28 mouse cellular contexts compared by ENCODE assay signal in genomic region chr2:126458661-126459060, GRCm38 (mm10). TPM values are rescaled to one million over a fixed set of nuclear protein-coding genes. Genes with fewer than 3 reads are reported as not detected.
"Had no signal": no experiment of that assay in that cellular context is flagged by ENCODE, and none has a peak within 500 bp of the region (broad histone marks: within the 10 kb centered on the region; RNA-seq: fewer than 3 reads in every experiment).

No protein-coding gene starts in this region.

- H3K36me3 ChIP-seq: embryonic facial prominence, embryonic 10.5 days; embryonic facial prominence, embryonic 12.5 days; embryonic facial prominence, embryonic 13.5 days; embryonic facial prominence, embryonic 15.5 days; forebrain, embryonic 10.5 days; forebrain, embryonic 12.5 days; forebrain, embryonic 15.5 days had no signal

- H3K4me2 ChIP-seq: embryonic facial prominence, embryonic 12.5 days; embryonic facial prominence, embryonic 13.5 days; embryonic facial prominence, embryonic 15.5 days; forebrain, embryonic 12.5 days; forebrain, embryonic 13.5 days; forebrain, embryonic 15.5 days had no signal

- H3K4me1 ChIP-seq: embryonic facial prominence, embryonic 10.5 days; embryonic facial prominence, embryonic 12.5 days; embryonic facial prominence, embryonic 13.5 days; embryonic facial prominence, embryonic 15.5 days; forebrain, embryonic 10.5 days; forebrain, embryonic 12.5 days; forebrain, embryonic 13.5 days; forebrain, embryonic 15.5 days had no signal

- H3K9me3 ChIP-seq: embryonic facial prominence, embryonic 10.5 days; embryonic facial prominence, embryonic 12.5 days; embryonic facial prominence, embryonic 13.5 days; embryonic facial prominence, embryonic 15.5 days; forebrain, embryonic 10.5 days; forebrain, embryonic 12.5 days; forebrain, embryonic 13.5 days; forebrain, embryonic 15.5 days had no signal

- H3K27ac ChIP-seq: embryonic facial prominence, embryonic 10.5 days; embryonic facial prominence, embryonic 12.5 days; embryonic facial prominence, embryonic 13.5 days; embryonic facial prominence, embryonic 15.5 days; forebrain, embryonic 10.5 days; forebrain, embryonic 12.5 days; forebrain, embryonic 13.5 days; forebrain, embryonic 15.5 days; gastrocnemius, adult 2 months; heart, adult 2 months had no signal

- H3K9ac ChIP-seq: embryonic facial prominence, embryonic 12.5 days; embryonic facial prominence, embryonic 13.5 days; embryonic facial prominence, embryonic 15.5 days; forebrain, embryonic 12.5 days; forebrain, embryonic 13.5 days; forebrain, embryonic 15.5 days; forebrain, postnatal 0 days had no signal

- DNase-seq: cerebellum, adult 9-10 months; cerebellum, adult 9-11 months; cerebellum, postnatal 10 days; cerebellum, postnatal 14 days; cerebellum, postnatal 25 days; cerebellum, postnatal 36 days; embryo, embryonic 11 days; forebrain, postnatal 0 days; gastrocnemius, adult 2 months; gastrocnemius, postnatal 10 days; gastrocnemius, postnatal 14 days; gastrocnemius, postnatal 25 days; gastrocnemius, postnatal 36 days; heart, adult 11 months; heart, adult 18-20 months; heart, adult 2 months had no signal

- H3K27me3 ChIP-seq: embryonic facial prominence, embryonic 12.5 days; embryonic facial prominence, embryonic 13.5 days; embryonic facial prominence, embryonic 15.5 days; forebrain, embryonic 12.5 days; forebrain, embryonic 13.5 days; forebrain, embryonic 15.5 days had no signal

- H3K4me3 ChIP-seq: embryonic facial prominence, embryonic 10.5 days; embryonic facial prominence, embryonic 12.5 days; embryonic facial prominence, embryonic 13.5 days; embryonic facial prominence, embryonic 15.5 days; erythroblast, embryonic 14.5 days; forebrain, embryonic 10.5 days; forebrain, embryonic 12.5 days; forebrain, embryonic 13.5 days; forebrain, embryonic 15.5 days; gastrocnemius, adult 2 months; heart, adult 2 months had no signal

- ATAC-seq: forebrain, embryonic 13.5 days; forebrain, embryonic 14.5 days; forebrain, embryonic 15.5 days; forebrain, embryonic 16.5 days; forebrain, postnatal 0 days had no signal

RNA-seq across cellular contexts. Expression of gene Atp8b4, which starts 41.8 kb away (rescaled TPM):
- total RNA-seq: forebrain, postnatal 0 days had no signal
- polyA plus RNA-seq: cortical plate, adult 2 months; erythroblast, embryonic 14.5 days; forebrain, embryonic 13.5 days; forebrain, embryonic 16.5 days had no signal
